Mouse (Mus musculus): ENCODE results near the gene Zcwpw1. TPM values are rescaled to one million over a fixed set of nuclear protein-coding genes. Genes with fewer than 3 reads are reported as not detected.

Gene Zcwpw1
- 1.2 TPM for polyA plus RNA-seq (2015; fragmentation: Illumina TruSeq; extraction: RNeasy Lipid Tissue Mini Kit (QIAGEN cat#74804); ENCODE audit: insufficient read depth, low read depth, low replicate concordance)

GRCm38 (mm10) chr5:137787151-137787928 is at the start of gene Zcwpw1, which contains the start of gene Mepce:
Gene Zcwpw1 (plus strand): TSS chr5:137787798.
Gene Mepce (minus strand): TSS chr5:137787655.

GRCm38 (mm10) chr5:137741023-137741931 is 46.3 kb upstream of the Zcwpw1 start, which contains the start of gene Nyap1:
Gene Nyap1 (minus strand): TSS chr5:137741607.

GRCm38 (mm10) chr5:137745214-137746171 is 42.1 kb upstream of the Zcwpw1 start, which contains the start of gene Tsc22d4:
Gene Tsc22d4 (plus strand): TSS chr5:137745730.

GRCm38 (mm10) chr5:137778635-137779034 is 9.0 kb upstream of the Zcwpw1 start, which contains the start of gene Ppp1r35:
Gene Ppp1r35 (plus strand): TSS chr5:137778849.

GRCm38 (mm10) chr5:137835966-137836520 is 48.4 kb downstream of the Zcwpw1 start, which contains the start of gene Pilra:
Gene Pilra (minus strand): TSS chr5:137836281.

GRCm38 (mm10) chr5:137857960-137858710 is 70.5 kb downstream of the Zcwpw1 start, which contains the start of gene Pilrb1:
Gene Pilrb1 (minus strand): TSS chr5:137858106.

GRCm38 (mm10) chr5:137871644-137872380 is 84.2 kb downstream of the Zcwpw1 start, which contains the start of gene Pilrb2:
Gene Pilrb2 (minus strand): TSS chr5:137871815.

Other genes with a start within 250 kb of the Zcwpw1 start
- 3.0 TPM for gene Actl6b, start 234.3 kb upstream of the Zcwpw1 start, polyA plus RNA-seq (2015; fragmentation: Illumina TruSeq; extraction: RNeasy Lipid Tissue Mini Kit (QIAGEN cat#74804); ENCODE audit: insufficient read depth, low read depth, low replicate concordance)
- not detected for gene Tfr2, start 218.0 kb upstream of the Zcwpw1 start, polyA plus RNA-seq (2015; fragmentation: Illumina TruSeq; extraction: RNeasy Lipid Tissue Mini Kit (QIAGEN cat#74804); ENCODE audit: insufficient read depth, low read depth, low replicate concordance)
- 12.9 TPM for gene Mospd3, start 186.7 kb upstream of the Zcwpw1 start, polyA plus RNA-seq (2015; fragmentation: Illumina TruSeq; extraction: RNeasy Lipid Tissue Mini Kit (QIAGEN cat#74804); ENCODE audit: insufficient read depth, low read depth, low replicate concordance)
- gene Pcolce, start 174.0 kb upstream of the Zcwpw1 start, polyA plus RNA-seq (2015; fragmentation: Illumina TruSeq; extraction: RNeasy Lipid Tissue Mini Kit (QIAGEN cat#74804); ENCODE audit: insufficient read depth, low read depth, low replicate concordance) = 52.4 TPM
- not detected for gene Fbxo24, start 158.8 kb upstream of the Zcwpw1 start, polyA plus RNA-seq (2015; fragmentation: Illumina TruSeq; extraction: RNeasy Lipid Tissue Mini Kit (QIAGEN cat#74804); ENCODE audit: insufficient read depth, low read depth, low replicate concordance)
- gene Lrch4, start 158.7 kb upstream of the Zcwpw1 start, polyA plus RNA-seq (2015; fragmentation: Illumina TruSeq; extraction: RNeasy Lipid Tissue Mini Kit (QIAGEN cat#74804); ENCODE audit: insufficient read depth, low read depth, low replicate concordance) = 5.2 TPM
- gene Gm20605, start 158.6 kb upstream of the Zcwpw1 start, polyA plus RNA-seq (2015; fragmentation: Illumina TruSeq; extraction: RNeasy Lipid Tissue Mini Kit (QIAGEN cat#74804); ENCODE audit: insufficient read depth, low read depth, low replicate concordance) = 8.8 TPM
- 41.3 TPM for gene Sap25, start 146.5 kb upstream of the Zcwpw1 start, polyA plus RNA-seq (2015; fragmentation: Illumina TruSeq; extraction: RNeasy Lipid Tissue Mini Kit (QIAGEN cat#74804); ENCODE audit: insufficient read depth, low read depth, low replicate concordance)
- 0.57 TPM for gene Irs3, start 142.1 kb upstream of the Zcwpw1 start, polyA plus RNA-seq (2015; fragmentation: Illumina TruSeq; extraction: RNeasy Lipid Tissue Mini Kit (QIAGEN cat#74804); ENCODE audit: insufficient read depth, low read depth, low replicate concordance)
- gene Agfg2, start 103.1 kb upstream of the Zcwpw1 start, polyA plus RNA-seq (2015; fragmentation: Illumina TruSeq; extraction: RNeasy Lipid Tissue Mini Kit (QIAGEN cat#74804); ENCODE audit: insufficient read depth, low read depth, low replicate concordance) = 3.9 TPM
- gene Nyap1, start 46.2 kb upstream of the Zcwpw1 start, polyA plus RNA-seq (2015; fragmentation: Illumina TruSeq; extraction: RNeasy Lipid Tissue Mini Kit (QIAGEN cat#74804); ENCODE audit: insufficient read depth, low read depth, low replicate concordance) = 1.2 TPM
- gene Tsc22d4, start 42.1 kb upstream of the Zcwpw1 start, polyA plus RNA-seq (2015; fragmentation: Illumina TruSeq; extraction: RNeasy Lipid Tissue Mini Kit (QIAGEN cat#74804); ENCODE audit: insufficient read depth, low read depth, low replicate concordance) = 16.1 TPM
- gene Ppp1r35, start 8.9 kb upstream of the Zcwpw1 start, polyA plus RNA-seq (2015; fragmentation: Illumina TruSeq; extraction: RNeasy Lipid Tissue Mini Kit (QIAGEN cat#74804); ENCODE audit: insufficient read depth, low read depth, low replicate concordance) = 6.1 TPM
- 15.2 TPM for gene Mepce, start 143 bp upstream of the Zcwpw1 start, polyA plus RNA-seq (2015; fragmentation: Illumina TruSeq; extraction: RNeasy Lipid Tissue Mini Kit (QIAGEN cat#74804); ENCODE audit: insufficient read depth, low read depth, low replicate concordance)
- 2.6 TPM for gene Pilra, start 48.5 kb downstream of the Zcwpw1 start, polyA plus RNA-seq (2015; fragmentation: Illumina TruSeq; extraction: RNeasy Lipid Tissue Mini Kit (QIAGEN cat#74804); ENCODE audit: insufficient read depth, low read depth, low replicate concordance)
- not detected for gene Pilrb1, start 70.3 kb downstream of the Zcwpw1 start, polyA plus RNA-seq (2015; fragmentation: Illumina TruSeq; extraction: RNeasy Lipid Tissue Mini Kit (QIAGEN cat#74804); ENCODE audit: insufficient read depth, low read depth, low replicate concordance)
- not detected for gene Pilrb2, start 84.0 kb downstream of the Zcwpw1 start, polyA plus RNA-seq (2015; fragmentation: Illumina TruSeq; extraction: RNeasy Lipid Tissue Mini Kit (QIAGEN cat#74804); ENCODE audit: insufficient read depth, low read depth, low replicate concordance)
- 1.7 TPM for gene Cyp3a13, start 133.8 kb downstream of the Zcwpw1 start, polyA plus RNA-seq (2015; fragmentation: Illumina TruSeq; extraction: RNeasy Lipid Tissue Mini Kit (QIAGEN cat#74804); ENCODE audit: insufficient read depth, low read depth, low replicate concordance)
- not detected for gene Gjc3, start 175.3 kb downstream of the Zcwpw1 start, polyA plus RNA-seq (2015; fragmentation: Illumina TruSeq; extraction: RNeasy Lipid Tissue Mini Kit (QIAGEN cat#74804); ENCODE audit: insufficient read depth, low read depth, low replicate concordance)
- 3.8 TPM for gene Azgp1, start 193.7 kb downstream of the Zcwpw1 start, polyA plus RNA-seq (2015; fragmentation: Illumina TruSeq; extraction: RNeasy Lipid Tissue Mini Kit (QIAGEN cat#74804); ENCODE audit: insufficient read depth, low read depth, low replicate concordance)
- gene Smok3a, start 233.5 kb downstream of the Zcwpw1 start, polyA plus RNA-seq (2015; fragmentation: Illumina TruSeq; extraction: RNeasy Lipid Tissue Mini Kit (QIAGEN cat#74804); ENCODE audit: insufficient read depth, low read depth, low replicate concordance) = not detected
- gene Smok3b, start 233.6 kb downstream of the Zcwpw1 start, polyA plus RNA-seq (2015; fragmentation: Illumina TruSeq; extraction: RNeasy Lipid Tissue Mini Kit (QIAGEN cat#74804); ENCODE audit: insufficient read depth, low read depth, low replicate concordance) = not detected